Mouse (Mus musculus) C2C12 (cell line): Measurements from ENCODE around the gene Uox.

Experiments
- CEBPB ChIP-seq: IDR thresholded peaks from one replicate; pipeline ENCODE4 v1.6.1; 2011; ENCODE audit warnings: low read depth, mild to moderate bottlenecking, control low read depth, moderate library complexity
- CTCF ChIP-seq: IDR thresholded peaks from one replicate; pipeline ENCODE4 v1.5.1; 2011; ENCODE audit not compliant: control insufficient read depth, insufficient read depth, insufficient read length
- FOSL1 ChIP-seq: IDR thresholded peaks from one replicate; pipeline ENCODE4 v1.8.0; 2011; ENCODE audit warnings: mild to moderate bottlenecking, low read length; ENCODE audit not compliant: poor library complexity, insufficient read depth, severe bottlenecking
- MYOD1 ChIP-seq: IDR thresholded peaks from one replicate; pipeline ENCODE4 v1.6.1; 2011; ENCODE audit warnings: low read depth; ENCODE audit not compliant: control insufficient read depth, insufficient read length
- USF1 ChIP-seq: IDR thresholded peaks from one replicate; pipeline ENCODE4 v1.6.1; 2011; ENCODE audit warnings: low read depth, mild to moderate bottlenecking, control low read depth, moderate library complexity

GRCm38 (mm10) chr3:146554816-146555215 lies 15.4 kb upstream of the Uox start:
- TF ChIP-seq CTCF = no peak
- no peak for TF ChIP-seq USF1
- no peak for TF ChIP-seq FOSL1
- TF ChIP-seq MYOD1 = no peak
- TF ChIP-seq CEBPB = no peak
